ENCODE assay signal across 17 mouse cellular contexts in the genomic region with DNA sequence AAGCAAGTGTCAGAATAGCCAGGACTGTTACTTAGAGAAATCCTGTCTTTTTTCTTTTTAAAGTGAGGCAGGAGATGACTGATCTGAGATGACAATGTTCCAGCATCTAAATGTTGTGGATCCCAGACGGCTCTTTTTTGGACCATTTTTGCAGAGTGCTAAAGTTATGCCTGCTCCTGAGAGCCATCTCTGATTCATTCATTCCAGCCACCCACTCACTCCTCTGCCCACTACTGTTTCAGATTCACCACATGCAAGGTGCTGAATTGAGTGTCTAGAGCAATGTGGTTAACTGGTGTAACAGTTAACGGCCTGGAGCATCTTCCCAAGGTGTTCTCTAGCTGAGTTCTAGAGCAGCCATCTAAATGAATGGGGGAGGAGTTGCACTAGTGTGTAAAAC. TPM values are rescaled to one million over a fixed set of nuclear protein-coding genes. Genes with fewer than 3 reads are reported as not detected.
DNase-seq lines count a peak whose midpoint lies in the region; ATAC-seq and TF ChIP-seq lines count a peak whose summit lies in the region.
"Had no signal": no experiment of that assay in that cellular context is flagged by ENCODE, and none has a peak within 500 bp of the region (broad histone marks: within the 10 kb centered on the region; RNA-seq: fewer than 3 reads in every experiment).

No protein-coding gene starts in this region.

- peak; percentile 18 for DNase-seq in layer of hippocampus, adult 11-12 months (ENCODE audit: low spot score)
- DNase-seq in layer of hippocampus, postnatal 10 days (ENCODE audit: low spot score in 2 of 2): no peak
- DNase-seq in layer of hippocampus, adult 9-11 months: peak; percentile 63
- DNase-seq in right cerebral cortex, postnatal 36 days (ENCODE audit: low spot score in 2 of 2): peak; percentile 75 to 89
- DNase-seq in cerebellum, postnatal 14 days: no peak
- DNase-seq in kidney, adult 18-20 months: no peak
- DNase-seq: cerebellum, adult 11 months; heart, postnatal 10 days; kidney, adult 8-10 months; thymus, postnatal 25 days had no signal

- H3K4me3 ChIP-seq in embryonic fibroblast, embryonic 13.5 days (ENCODE audit: insufficient read depth, low read length): no peak overlapping the region

- H3K27ac ChIP-seq in embryonic fibroblast, embryonic 13.5 days (ENCODE audit: insufficient read depth, low read length): peak overlapping the region; percentile 58; the same call in 1 of the 2 replicates
- H3K27ac ChIP-seq: hindbrain, embryonic 14.5 days had no signal

- no peak for TF ChIP-seq POLR2A in embryonic fibroblast, embryonic 13.5 days (IDR thresholded peaks at IDR 0.05; ENCODE audit: low read depth, low read length)

- peaks cover 4% of the 10 kb centered on the region; the same call in 1 of the 2 replicates for H3K4me1 ChIP-seq in embryonic fibroblast, embryonic 13.5 days (ENCODE audit: control insufficient read depth, insufficient read depth, low read length)

- TF ChIP-seq CTCF in embryonic fibroblast, embryonic 13.5 days (IDR thresholded peaks at IDR 0.05; ENCODE audit: borderline replicate concordance, insufficient read depth, low read length): no peak

- no peak for ATAC-seq in cerebellum, adult (ENCODE audit: insufficient number of reproducible peaks, low FRiP score, low TSS enrichment)
- ATAC-seq: forebrain, embryonic 14.5 days had no signal

RNA-seq across cellular contexts. Expression of a gene that starts 31.4 kb away (rescaled TPM):
- under 1 TPM; 0.58 to 0.59 TPM for total RNA-seq in layer of hippocampus, postnatal 10 days (2021)
- polyA plus RNA-seq in embryonic fibroblast, embryonic 13.5 days (2011; ENCODE audit: insufficient read length, low read depth, missing spikeins): 8.6 and 15.5 TPM in 2 replicates
- total RNA-seq: G1E; granulocyte monocyte progenitor cell, adult 5-6 weeks; neutrophil, adult 5-6 weeks had no signal
- polyA plus RNA-seq: G1E had no signal

Comparison
In these comparisons a context has a peak if more than half of its experiments do, and no peak if none do; other contexts are left out.
1. DNase-seq: peak in layer of hippocampus, adult 11-12 months (single experiment), layer of hippocampus, adult 9-11 months (single experiment) and right cerebral cortex, postnatal 36 days (2 of 2); none in layer of hippocampus, postnatal 10 days (0 of 2), cerebellum, postnatal 14 days (0 of 2) and kidney, adult 18-20 months (single experiment).